Mouse (Mus musculus) neural tube, embryonic 11.5 days (tissue): Measurements from ENCODE around the gene Slc26a8. TPM values are rescaled to one million over a fixed set of nuclear protein-coding genes. Genes with fewer than 3 reads are reported as not detected.

Source experiments
- ATAC-seq: fragments of 200-750 bp; cut with Nextera tagmentation; 2 replicates; pipeline ENCODE4 v1.8.0; 2017; ENCODE audit warnings: moderate number of reproducible peaks, mild to moderate bottlenecking, moderate TSS enrichment, moderate library complexity; ENCODE audit not compliant: insufficient read depth, low FRiP score, low TSS enrichment
- DNase-seq: peaks from one replicate; pipeline ENCODE4 v3.0.0-alpha.2; 2015; ENCODE audit warnings: low spot score
- H3K27ac ChIP-seq: fragments of 300-500 bp; sonication (generic); 2 replicates; pipeline ENCODE4 v1.5.1; 2014; ENCODE audit warnings: low read depth, mild to moderate bottlenecking, low read length
- H3K27me3 ChIP-seq: fragments of 300-500 bp; sonication (generic); 2 replicates; pipeline ENCODE4 v1.6.1; 2014; ENCODE audit warnings: mild to moderate bottlenecking, low read length, mixed read lengths; ENCODE audit not compliant: control insufficient read depth, insufficient read depth
- H3K36me3 ChIP-seq: fragments of 300-500 bp; sonication (generic); 2 replicates; pipeline ENCODE4 v1.6.1; 2014; ENCODE audit warnings: mild to moderate bottlenecking, low read length, moderate library complexity, mixed read lengths; ENCODE audit not compliant: control insufficient read depth, insufficient read depth
- H3K4me1 ChIP-seq: fragments of 300-500 bp; sonication (generic); 2 replicates; pipeline ENCODE4 v1.6.1; 2014; ENCODE audit warnings: low read length, mixed read lengths; ENCODE audit not compliant: control insufficient read depth, insufficient read depth
- H3K4me2 ChIP-seq: fragments of 300-500 bp; sonication (generic); 2 replicates; pipeline ENCODE4 v1.6.1; 2014; ENCODE audit warnings: low read depth, mild to moderate bottlenecking, moderate library complexity
- H3K4me3 ChIP-seq: fragments of 300-500 bp; sonication (generic); 2 replicates; pipeline ENCODE4 v1.5.1; 2014; ENCODE audit warnings: low read depth, low read length
- H3K9ac ChIP-seq: fragments of 300-500 bp; sonication (generic); 2 replicates; pipeline ENCODE4 v1.6.1; 2014; ENCODE audit warnings: mild to moderate bottlenecking, low read length
- H3K9me3 ChIP-seq: fragments of 300-500 bp; sonication (generic); 2 replicates; pipeline ENCODE4 v1.6.1; 2016; ENCODE audit warnings: low read length; ENCODE audit not compliant: control insufficient read depth
- WGBS: fragments of 180-500 bp; shearing (Covaris S2); extraction: QIAGEN DNeasy Blood & Tissue Kit; methylation state at CpG from one replicate; pipeline ENCODE4 v1.1.7; 2014; 5-methylcytosine and 5-hydroxymethylcytosine counted together
- polyA plus RNA-seq: library from polyadenylated mRNA; unstranded; fragments of >200 nt; fragmentation: Nextera tagmentation; extraction: Ambion mirVana; gene quantifications from 2 replicates; pipeline ENCODE4 v1.2.1, GENCODE M21; 2014

Slc26a8 gene
- polyA plus RNA-seq, 1 experiment from 2014 or later = 0.62 TPM

- Histone ChIP-seq H3K9me3 (no peaks in the 10 kb centered on the region), H3K9ac (no peak overlapping the region), H3K4me2 (no peak overlapping the region), H3K4me3 (no peak overlapping the region), H3K27me3 (peaks cover 4% of the 10 kb centered on the region; the same call in 1 of the 2 replicates), H3K4me1 (0 out of 2 replicates have a peak, but pooled peaks cover 3% of the 10 kb centered on the region), H3K36me3 (no peaks in the 10 kb centered on the region), H3K27ac (no peak overlapping the region)
- no peak for DNase-seq
- WGBS = 79% methylated on average over 19 of the region's 19 CpGs
- no peak for ATAC-seq
Measured at GRCm38 (mm10) chr17:28684631-28685030, 5.4 kb downstream of the Slc26a8 start.

- DNase-seq (no peak), ATAC-seq (no peak)
- no peaks in the 10 kb centered on the region for H3K27me3 ChIP-seq
- no peak overlapping the region for H3K9ac ChIP-seq
- no peaks in the 10 kb centered on the region for H3K36me3 ChIP-seq
- no peak overlapping the region for H3K27ac ChIP-seq
- H3K9me3 ChIP-seq = no peaks in the 10 kb centered on the region
- no peak overlapping the region for H3K4me3 ChIP-seq
- 75% methylated on average over 1 of the region's 1 CpGs for WGBS
- no peak overlapping the region for H3K4me2 ChIP-seq
- no peaks in the 10 kb centered on the region for H3K4me1 ChIP-seq
Measured at GRCm38 (mm10) chr17:28683601-28684000, 6.4 kb downstream of the Slc26a8 start.

GRCm38 (mm10) chr17:28682311-28683084 lies 7.5 kb downstream of the Slc26a8 start:
- H3K4me1 ChIP-seq = no peaks in the 10 kb centered on the region
- no peak overlapping the region for H3K27ac ChIP-seq
- no peak overlapping the region for H3K4me3 ChIP-seq
- no peaks in the 10 kb centered on the region for H3K27me3 ChIP-seq
- H3K9ac ChIP-seq = no peak overlapping the region
- ATAC-seq (no peak), DNase-seq (no peak)
- 88% methylated on average over 13 of the region's 13 CpGs for WGBS
- H3K4me2 ChIP-seq = no peak overlapping the region
- no peaks in the 10 kb centered on the region for H3K36me3 ChIP-seq
- H3K9me3 ChIP-seq = no peaks in the 10 kb centered on the region

- H3K27me3 ChIP-seq = no peaks in the 10 kb centered on the region
- ATAC-seq (no peak), DNase-seq (no peak)
- no peak overlapping the region for H3K4me2 ChIP-seq
- no peaks in the 10 kb centered on the region for H3K9me3 ChIP-seq
- 73% methylated on average over 6 of the region's 6 CpGs for WGBS
- no peak overlapping the region for H3K27ac ChIP-seq
- H3K9ac ChIP-seq = no peak overlapping the region
- H3K4me3 ChIP-seq = no peak overlapping the region
- no peaks in the 10 kb centered on the region for H3K36me3 ChIP-seq
- H3K4me1 ChIP-seq = no peaks in the 10 kb centered on the region
Measured at GRCm38 (mm10) chr17:28659564-28659963, 30.5 kb downstream of the Slc26a8 start.

GRCm38 (mm10) chr17:28657936-28658335 lies 32.1 kb downstream of the Slc26a8 start:
- H3K27me3 ChIP-seq = no peaks in the 10 kb centered on the region
- H3K9me3 ChIP-seq = no peaks in the 10 kb centered on the region
- ATAC-seq (no peak), DNase-seq (no peak)
- H3K4me1 ChIP-seq = no peaks in the 10 kb centered on the region
- WGBS = 73% methylated on average over 4 of the region's 4 CpGs
- no peak overlapping the region for H3K27ac ChIP-seq
- H3K9ac ChIP-seq = no peak overlapping the region
- no peaks in the 10 kb centered on the region for H3K36me3 ChIP-seq
- no peak overlapping the region for H3K4me3 ChIP-seq
- no peak overlapping the region for H3K4me2 ChIP-seq

- no peak overlapping the region for H3K4me2 ChIP-seq
- no peaks in the 10 kb centered on the region for H3K36me3 ChIP-seq
- no peaks in the 10 kb centered on the region for H3K27me3 ChIP-seq
- WGBS = 83% methylated on average over 3 of the region's 3 CpGs
- H3K27ac ChIP-seq = no peak overlapping the region
- H3K4me3 ChIP-seq = no peak overlapping the region
- H3K4me1 ChIP-seq = no peaks in the 10 kb centered on the region
- ATAC-seq (no peak), DNase-seq (no peak)
- no peaks in the 10 kb centered on the region for H3K9me3 ChIP-seq
- H3K9ac ChIP-seq = no peak overlapping the region
Measured at GRCm38 (mm10) chr17:28650268-28650667, 39.8 kb downstream of the Slc26a8 start.

- WGBS = 62% methylated on average over 6 of the region's 6 CpGs
- H3K4me2 ChIP-seq = no peak overlapping the region
- DNase-seq = no peak
Measured at GRCm38 (mm10) chr17:28648607-28649370, 41.2 kb downstream of the Slc26a8 start.

GRCm38 (mm10) chr17:28646221-28646620 lies 43.8 kb downstream of the Slc26a8 start:
- no peaks in the 10 kb centered on the region for H3K4me1 ChIP-seq
- H3K4me2 ChIP-seq = no peak overlapping the region
- H3K27ac ChIP-seq = no peak overlapping the region
- H3K9ac ChIP-seq = no peak overlapping the region
- H3K4me3 ChIP-seq = no peak overlapping the region
- H3K9me3 ChIP-seq = no peaks in the 10 kb centered on the region
- no peak for DNase-seq
- 71% methylated on average over 3 of the region's 3 CpGs for WGBS
- ATAC-seq = no peak
- no peaks in the 10 kb centered on the region for H3K36me3 ChIP-seq
- H3K27me3 ChIP-seq = no peaks in the 10 kb centered on the region

More at GRCm38 (mm10) chr17:28648607-28649370, 41.2 kb downstream of the Slc26a8 start:
- no peak for ATAC-seq
- no peaks in the 10 kb centered on the region for H3K9me3 ChIP-seq
- H3K9ac ChIP-seq = no peak overlapping the region
- H3K27ac ChIP-seq = no peak overlapping the region
- H3K27me3 ChIP-seq = no peaks in the 10 kb centered on the region
- H3K4me1 ChIP-seq = no peaks in the 10 kb centered on the region
- no peak overlapping the region for H3K4me3 ChIP-seq
- no peaks in the 10 kb centered on the region for H3K36me3 ChIP-seq
